Mouse (Mus musculus) intestine, postnatal 0 days (tissue): Measurements from ENCODE around the gene Dcaf11. TPM values are rescaled to one million over a fixed set of nuclear protein-coding genes. Genes with fewer than 3 reads are reported as not detected.

ENCODE experiments used
- ATAC-seq: fragments of 200-750 bp; cut with Nextera tagmentation; 2 replicates; pipeline ENCODE4 v1.8.0; 2017; ENCODE audit warnings: mild to moderate bottlenecking, moderate TSS enrichment, moderate library complexity
- H3K27ac ChIP-seq: fragments of 300-500 bp; sonication (generic); 2 replicates; pipeline ENCODE4 v1.5.1; 2014; ENCODE audit warnings: mild to moderate bottlenecking, low read depth, low read length, moderate library complexity
- H3K27me3 ChIP-seq: fragments of 300-500 bp; sonication (generic); replicated peaks from 2 replicates; pipeline ENCODE4 v1.6.1; 2014; ENCODE audit warnings: low read length, mixed read lengths; ENCODE audit not compliant: control insufficient read depth, insufficient read depth
- H3K36me3 ChIP-seq: fragments of 300-500 bp; sonication (generic); 2 replicates; pipeline ENCODE4 v1.6.1; 2014; ENCODE audit warnings: mild to moderate bottlenecking, moderate library complexity; ENCODE audit not compliant: control insufficient read depth, insufficient read depth
- H3K4me1 ChIP-seq: fragments of 300-500 bp; sonication (generic); replicated peaks from 2 replicates; pipeline ENCODE4 v1.6.1; 2014; ENCODE audit warnings: antibody characterized with exemption, low read length, mixed read lengths; ENCODE audit not compliant: control insufficient read depth, insufficient read depth
- H3K4me2 ChIP-seq: fragments of 300-500 bp; sonication (generic); replicated peaks from 2 replicates; pipeline ENCODE4 v1.6.1; 2014; ENCODE audit warnings: low read depth, mild to moderate bottlenecking, moderate library complexity
- H3K4me3 ChIP-seq: fragments of 300-500 bp; sonication (generic); 2 replicates; pipeline ENCODE4 v1.5.1; 2014; ENCODE audit warnings: low read depth, low read length
- H3K9ac ChIP-seq: fragments of 300-500 bp; sonication (generic); 2 replicates; pipeline ENCODE4 v1.6.1; 2014; ENCODE audit warnings: mild to moderate bottlenecking, low read depth, low read length
- H3K9me3 ChIP-seq: fragments of 300-500 bp; sonication (generic); 2 replicates; pipeline ENCODE4 v1.6.1; 2016; ENCODE audit warnings: mixed run types; ENCODE audit not compliant: control insufficient read depth
- CTCF ChIP-seq: sonication (generic); IDR thresholded peaks from 2 replicates; pipeline ENCODE4 v1.5.1; 2016; ENCODE audit warnings: low read depth, mild to moderate bottlenecking, control low read depth, antibody characterized with exemption, moderate library complexity
- WGBS: fragments of 180-500 bp; shearing (Covaris S2); extraction: QIAGEN DNeasy Blood & Tissue Kit; methylation state at CpG from one replicate; pipeline ENCODE4 v1.1.7; 2014; 5-methylcytosine and 5-hydroxymethylcytosine counted together
- polyA plus RNA-seq: library from polyadenylated mRNA; unstranded; fragments of >200 nt; fragmentation: Nextera tagmentation; extraction: Ambion mirVana; gene quantifications from 2 replicates; pipeline ENCODE4 v1.2.1, GENCODE M21; 2015

The Dcaf11 gene
- polyA plus RNA-seq, 1 experiment from 2014 or later: 67.0 TPM

GRCm38 (mm10) chr14:55584702-55585565 lies 25.1 kb downstream of the Dcaf11 start, which contains the start of gene Emc9:
TSS of gene Emc9 (minus strand) at chr14:55585302.
- no peak; the same call in 1 of the 2 replicates for TF ChIP-seq CTCF
- H3K9ac ChIP-seq: peak within 1 kb of the TSS; percentile 57
- peak; percentile 83 for ATAC-seq
- H3K9me3 ChIP-seq: no peaks in the 10 kb centered on the region
- WGBS: 5% methylated on average over 43 of the region's 43 CpGs
- H3K4me2 ChIP-seq: peak within 1 kb of the TSS; percentile 86
- peak within 1 kb of the TSS; percentile 59 for H3K4me3 ChIP-seq
- H3K27me3 ChIP-seq: no peaks in the 10 kb centered on the region
- no peaks in the 10 kb centered on the region for H3K4me1 ChIP-seq
- peak within 1 kb of the TSS; percentile 50; the same call in 1 of the 2 replicates for H3K27ac ChIP-seq
- H3K36me3 ChIP-seq: peaks cover 42% of the 10 kb centered on the region

- peak overlapping the region; percentile 50; the same call in 1 of the 2 replicates for H3K27ac ChIP-seq
Observed at GRCm38 (mm10) chr14:55585566-55585960, 25.8 kb downstream of the Dcaf11 start.

GRCm38 (mm10) chr14:55586149-55586548 lies 26.3 kb downstream of the Dcaf11 start:
- no peak for ATAC-seq
- Histone ChIP-seq H3K36me3 (peaks cover 31% of the 10 kb centered on the region), H3K4me1 (no peaks in the 10 kb centered on the region), H3K27me3 (no peaks in the 10 kb centered on the region), H3K27ac (0 out of 2 replicates have a peak overlapping the region, but pooled peaks have one; percentile 16), H3K4me2 (no peak overlapping the region), H3K4me3 (no peak overlapping the region), H3K9ac (no peak overlapping the region), H3K9me3 (no peaks in the 10 kb centered on the region)
- WGBS: 76% methylated on average over 2 of the region's 2 CpGs
- TF ChIP-seq CTCF: peak; percentile 39; the same call in 1 of the 2 replicates

More at GRCm38 (mm10) chr14:55585566-55585960, 25.8 kb downstream of the Dcaf11 start:
- no peak overlapping the region for H3K9ac ChIP-seq
- peak overlapping the region; percentile 59; the same call in 1 of the 2 replicates for H3K4me3 ChIP-seq
- WGBS: 22% methylated on average over 6 of the region's 6 CpGs
- peaks cover 37% of the 10 kb centered on the region for H3K36me3 ChIP-seq
- no peaks in the 10 kb centered on the region for H3K4me1 ChIP-seq
- H3K9me3 ChIP-seq: no peaks in the 10 kb centered on the region
- H3K4me2 ChIP-seq: peak overlapping the region; percentile 86
- ATAC-seq: peak; percentile 77
- TF ChIP-seq CTCF: no peak
- H3K27me3 ChIP-seq: no peaks in the 10 kb centered on the region

GRCm38 (mm10) chr14:55589271-55589670 lies 29.5 kb downstream of the Dcaf11 start:
- peaks cover 6% of the 10 kb centered on the region; the same call in 1 of the 2 replicates for H3K4me1 ChIP-seq
- no peak for ATAC-seq
- no peak overlapping the region for H3K9ac ChIP-seq
- WGBS: 91% methylated on average over 5 of the region's 5 CpGs
- no peak for TF ChIP-seq CTCF
- H3K27ac ChIP-seq: no peak overlapping the region
- H3K9me3 ChIP-seq: no peaks in the 10 kb centered on the region
- no peaks in the 10 kb centered on the region for H3K27me3 ChIP-seq
- no peak overlapping the region for H3K4me2 ChIP-seq
- H3K36me3 ChIP-seq: peaks cover 23% of the 10 kb centered on the region
- no peak overlapping the region for H3K4me3 ChIP-seq

GRCm38 (mm10) chr14:55589771-55590448 lies 30.1 kb downstream of the Dcaf11 start:
- Histone ChIP-seq H3K9ac (peak overlapping the region; percentile 67), H3K4me1 (peaks cover 6% of the 10 kb centered on the region; the same call in 1 of the 2 replicates), H3K9me3 (no peaks in the 10 kb centered on the region), H3K27ac (peak overlapping the region; percentile 90), H3K4me3 (peak overlapping the region; percentile 94), H3K27me3 (no peaks in the 10 kb centered on the region), H3K36me3 (peaks cover 30% of the 10 kb centered on the region), H3K4me2 (peak overlapping the region; percentile 90)
- WGBS: 65% methylated on average over 11 of the region's 11 CpGs
- TF ChIP-seq CTCF: no peak
- no peak for ATAC-seq
